Mouse (Mus musculus) embryo, embryonic 11 days (tissue): ENCODE data around the gene Mgmt.
A peak's percentile ranks its signal among the peaks of the same experiment; 100 is the strongest.

ENCODE experiments used
- DNase-seq: peaks from one replicate; pipeline ENCODE4 v3.0.0-alpha.2; 2015

Gene Mgmt

DNA sequence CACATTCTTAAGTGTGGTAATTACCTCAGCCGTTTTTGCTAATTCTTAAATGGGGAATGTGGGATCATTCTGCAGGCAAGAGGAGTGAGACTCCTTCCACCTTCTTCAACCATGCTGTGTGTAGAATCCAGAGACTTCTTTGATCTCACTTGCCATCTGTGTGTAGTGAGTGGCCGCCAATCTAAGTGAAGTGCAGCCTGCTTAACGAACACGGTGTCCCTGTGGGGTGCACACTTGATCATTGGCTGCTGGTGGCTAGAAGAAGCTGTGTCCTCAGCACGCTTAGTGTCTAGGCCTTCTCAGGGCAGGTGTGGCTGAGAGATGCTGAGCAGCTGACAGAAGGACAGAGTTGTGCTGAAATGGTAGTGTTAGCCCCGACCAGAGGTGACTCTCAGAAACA is 113.9 kb downstream of the Mgmt start:
- no peak for DNase-seq

DNA sequence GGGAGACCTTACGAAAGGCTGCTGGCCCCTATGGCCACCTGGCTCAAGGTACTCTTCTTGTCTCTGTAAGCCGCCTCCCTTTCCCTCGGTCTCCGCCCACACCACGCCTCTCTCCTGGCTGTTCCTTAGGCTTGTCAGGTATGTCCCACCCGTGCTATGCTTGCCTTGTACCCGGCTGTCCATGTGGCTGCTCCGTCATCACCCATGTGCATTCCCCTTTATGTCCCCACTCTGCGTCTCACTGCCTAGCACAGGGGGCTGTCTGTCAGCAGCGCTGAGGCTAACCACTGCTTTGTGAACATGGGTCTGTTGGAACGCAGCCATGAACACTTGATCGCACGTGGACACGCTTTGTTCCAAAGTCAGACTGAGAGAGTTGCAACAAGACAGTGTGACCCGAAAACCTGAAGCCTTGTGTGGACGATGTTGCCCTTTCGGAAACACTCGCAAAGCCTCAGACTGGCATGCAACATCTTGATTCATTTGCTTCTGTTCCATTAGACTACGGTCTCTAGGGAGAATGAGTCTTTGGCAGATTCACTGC is 115.4 kb downstream of the Mgmt start:
- no peak for DNase-seq

DNA sequence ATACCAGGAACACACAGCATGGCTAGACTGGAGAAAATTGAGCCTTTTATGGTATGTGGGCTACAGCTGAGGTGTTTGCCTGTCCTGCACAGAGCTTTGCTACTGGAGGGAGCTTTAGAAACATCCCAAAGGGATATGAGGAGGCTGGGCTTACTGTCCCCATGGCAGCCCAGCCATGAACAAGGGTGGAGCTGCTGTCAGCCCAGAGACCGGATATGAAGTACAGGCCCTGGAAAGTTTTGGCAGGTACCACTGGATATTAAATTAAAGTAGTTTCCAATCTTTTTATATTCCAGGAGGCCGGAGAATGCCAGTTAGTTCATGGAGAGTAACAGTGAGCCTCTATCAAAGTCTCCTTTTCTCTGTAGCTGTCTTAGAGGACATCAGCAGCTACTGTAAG is 116.0 kb downstream of the Mgmt start:
- DNase-seq: no peak

DNA sequence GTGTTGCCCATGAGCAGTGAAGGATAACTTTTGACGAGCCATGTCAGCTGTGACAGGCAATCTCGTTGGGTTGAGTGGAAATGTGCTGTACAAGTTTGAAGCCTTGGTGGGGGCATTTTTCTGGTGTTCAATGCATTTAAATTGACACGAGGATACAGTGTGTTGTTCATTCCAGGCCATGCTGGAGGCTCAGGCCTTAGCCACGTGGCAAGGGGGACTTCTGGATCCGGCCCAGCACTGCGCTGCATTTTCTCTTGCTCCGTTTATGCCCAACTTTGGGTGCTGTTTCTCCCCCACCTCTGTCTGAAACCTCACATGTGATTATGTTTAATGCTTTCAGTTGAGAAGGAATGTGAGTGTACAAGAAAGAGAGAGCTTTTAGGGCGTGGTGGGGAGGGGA is 118.3 kb downstream of the Mgmt start:
- DNase-seq: no peak

DNA sequence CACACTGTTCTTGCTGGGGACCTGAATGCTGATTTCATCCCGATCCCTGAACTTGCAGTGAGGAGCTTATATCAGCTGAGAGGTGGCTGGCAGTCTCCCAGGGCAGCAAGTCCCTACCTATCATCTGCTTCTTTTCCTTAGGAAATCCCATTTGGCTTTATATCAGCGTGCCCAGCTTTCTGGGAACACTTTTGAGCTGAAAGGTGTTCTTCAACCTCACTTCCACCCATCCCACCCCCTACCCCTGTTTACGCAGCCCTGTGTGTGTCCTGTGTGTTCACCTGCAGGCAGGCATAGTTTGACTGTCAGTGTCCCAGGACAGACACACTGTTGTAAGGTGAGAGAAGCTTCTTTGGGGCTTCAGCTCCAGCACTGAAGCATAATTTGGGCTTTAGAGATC is 119.0 kb downstream of the Mgmt start:
- no peak for DNase-seq

DNA sequence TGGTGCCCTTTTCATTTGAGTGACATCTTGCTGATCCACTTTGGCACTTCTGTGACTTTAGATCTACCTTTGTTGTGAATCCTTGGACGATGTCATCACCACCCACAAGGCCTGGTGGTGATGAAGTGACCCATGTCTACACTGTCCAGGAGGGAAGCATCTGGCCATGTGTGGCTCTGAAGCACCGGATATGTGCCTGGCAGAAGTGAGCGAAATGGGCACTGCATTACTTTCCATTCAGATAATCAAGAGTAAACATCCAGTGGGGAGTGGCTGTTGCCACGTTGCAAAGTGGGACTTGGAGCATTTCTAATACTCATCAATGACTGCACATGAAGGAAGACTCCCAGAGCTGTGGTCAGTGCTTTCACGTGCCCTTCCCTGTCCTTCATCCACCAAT is 124.2 kb downstream of the Mgmt start:
- DNase-seq: no peak

DNA sequence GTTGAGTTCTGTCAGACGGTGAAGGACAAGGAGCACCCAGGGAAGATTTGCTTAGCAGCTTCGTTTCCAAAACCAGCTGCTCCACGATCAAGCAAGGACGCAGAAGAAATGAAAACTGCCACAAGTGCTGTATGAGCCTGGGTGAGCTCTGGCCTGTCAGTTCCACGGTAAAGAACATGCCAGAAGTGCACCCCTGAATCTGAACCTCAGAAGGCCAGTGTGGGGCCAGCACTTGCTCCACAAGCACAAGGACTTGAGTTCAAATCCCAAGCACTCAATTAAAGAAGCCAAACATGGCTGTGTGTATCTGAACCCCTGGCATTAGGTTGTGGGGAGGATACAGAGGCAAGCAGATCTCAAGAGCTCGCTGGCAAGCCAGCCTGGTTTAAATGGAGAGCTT is 125.8 kb downstream of the Mgmt start:
- DNase-seq: no peak

DNA sequence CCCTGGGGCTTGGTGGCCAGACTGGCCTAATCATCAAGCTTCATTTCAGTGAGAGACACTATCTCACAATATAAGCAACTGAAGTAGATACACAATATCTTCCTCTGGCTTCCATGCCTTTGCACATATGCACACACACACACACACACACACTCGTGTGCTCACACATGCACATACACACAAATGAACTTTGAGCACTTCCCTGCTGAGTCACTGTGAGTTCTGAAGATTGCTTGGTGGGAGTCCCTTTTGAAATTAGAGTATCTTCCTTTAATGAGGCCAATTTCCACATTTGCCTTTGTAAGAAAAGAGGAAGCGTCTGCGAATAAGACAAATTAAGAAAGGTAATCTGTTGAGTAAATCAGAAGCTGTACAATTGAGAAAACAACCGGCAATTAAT is 136.4 kb downstream of the Mgmt start:
- DNase-seq: no peak

DNA sequence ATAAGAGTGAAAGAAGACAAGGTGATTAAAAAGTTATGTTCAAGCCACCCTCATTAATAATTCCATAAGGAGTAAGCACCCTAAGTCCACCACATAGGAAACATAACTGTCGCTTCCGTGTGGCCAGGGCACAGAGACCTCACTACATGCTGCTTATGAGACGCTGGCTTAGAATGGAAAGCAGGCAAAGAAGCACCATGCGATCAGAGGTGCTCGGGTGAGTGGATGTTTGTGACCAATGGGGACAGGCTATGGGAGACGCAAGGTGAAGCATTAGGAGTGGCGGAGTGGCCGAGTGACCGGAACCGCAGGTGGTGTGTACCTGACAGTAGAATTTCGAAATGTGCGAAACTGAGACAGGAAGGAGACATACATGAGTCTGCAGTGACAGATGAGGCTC is 138.8 kb downstream of the Mgmt start:
- no peak for DNase-seq

DNA sequence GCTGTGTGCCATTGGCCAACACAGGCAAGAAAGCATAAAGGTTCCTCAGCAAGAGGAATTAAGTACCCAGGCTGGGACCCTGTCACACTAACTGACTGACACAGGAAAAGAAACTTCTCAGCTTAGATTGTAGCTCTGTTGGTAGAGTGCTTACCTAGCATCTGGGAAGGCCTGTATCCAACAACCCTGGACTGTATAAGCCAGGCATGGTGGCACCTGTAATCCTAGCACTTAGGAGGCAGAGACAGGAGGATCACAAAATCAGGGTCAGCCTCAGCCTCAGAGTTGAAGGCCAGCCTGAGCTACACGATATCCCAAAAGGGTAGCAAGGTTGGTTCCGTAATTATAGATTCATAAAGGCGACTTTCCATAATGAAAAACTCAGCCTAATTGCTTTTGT is 140.6 kb downstream of the Mgmt start:
- DNase-seq: no peak

DNA sequence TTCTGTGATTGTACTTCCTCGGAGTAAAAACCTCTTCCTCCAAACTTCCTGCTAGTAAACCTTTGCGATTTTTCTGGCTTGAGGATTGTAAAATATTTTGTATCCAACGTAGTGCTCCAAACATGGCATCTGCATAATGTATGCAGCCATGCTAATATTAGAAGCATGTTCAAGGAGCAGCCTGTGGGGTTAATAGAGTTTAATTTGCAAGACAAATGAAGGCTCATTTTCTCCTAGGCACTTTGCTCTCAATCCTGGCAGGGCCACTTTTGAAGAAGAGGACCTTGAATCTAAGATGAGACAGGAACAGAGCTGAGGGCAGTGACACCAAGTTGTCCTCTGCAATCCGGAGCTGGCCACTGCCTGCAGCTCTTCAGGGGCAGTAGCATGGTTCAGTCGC is 141.5 kb downstream of the Mgmt start:
- DNase-seq: no peak

DNA sequence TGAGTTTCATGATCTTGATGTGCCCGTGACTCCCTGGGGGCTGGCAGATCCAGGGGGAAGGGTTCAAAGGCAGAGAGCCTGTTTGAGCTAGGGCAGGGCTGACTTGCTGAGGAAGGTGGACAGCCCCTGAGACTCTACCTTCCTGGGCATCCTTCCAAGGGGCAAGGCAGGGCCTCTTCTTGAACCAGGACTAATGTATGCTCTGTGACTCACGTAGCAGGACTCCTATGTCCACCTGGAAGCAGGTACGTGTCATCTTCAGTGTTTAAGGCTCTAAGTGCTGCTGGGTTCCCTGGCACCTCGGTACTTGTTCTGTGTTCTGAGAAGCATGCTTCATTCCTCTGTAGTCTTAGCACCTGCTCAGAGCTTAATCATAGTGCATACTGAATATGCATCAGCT is 143.1 kb downstream of the Mgmt start:
- no peak for DNase-seq

DNA sequence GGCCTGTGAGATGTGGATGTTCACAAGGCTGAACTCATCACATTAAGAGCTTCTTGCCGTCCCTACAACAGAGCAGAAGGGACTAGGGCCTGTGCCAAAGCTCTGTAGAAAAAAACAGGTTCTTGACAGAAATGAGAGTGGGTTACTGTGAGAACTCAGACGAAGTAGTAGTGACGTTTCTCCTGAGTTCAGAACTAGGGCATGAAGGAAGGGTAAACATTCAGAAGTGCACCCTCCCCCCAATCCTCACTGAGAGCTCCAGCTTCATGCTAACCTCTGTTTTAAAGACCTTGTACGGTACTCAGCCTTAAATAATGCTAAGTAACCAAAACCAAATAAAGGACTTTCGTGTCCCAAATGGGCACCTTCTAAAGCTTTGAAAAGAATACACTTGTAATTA is 143.5 kb downstream of the Mgmt start:
- no peak for DNase-seq

DNA sequence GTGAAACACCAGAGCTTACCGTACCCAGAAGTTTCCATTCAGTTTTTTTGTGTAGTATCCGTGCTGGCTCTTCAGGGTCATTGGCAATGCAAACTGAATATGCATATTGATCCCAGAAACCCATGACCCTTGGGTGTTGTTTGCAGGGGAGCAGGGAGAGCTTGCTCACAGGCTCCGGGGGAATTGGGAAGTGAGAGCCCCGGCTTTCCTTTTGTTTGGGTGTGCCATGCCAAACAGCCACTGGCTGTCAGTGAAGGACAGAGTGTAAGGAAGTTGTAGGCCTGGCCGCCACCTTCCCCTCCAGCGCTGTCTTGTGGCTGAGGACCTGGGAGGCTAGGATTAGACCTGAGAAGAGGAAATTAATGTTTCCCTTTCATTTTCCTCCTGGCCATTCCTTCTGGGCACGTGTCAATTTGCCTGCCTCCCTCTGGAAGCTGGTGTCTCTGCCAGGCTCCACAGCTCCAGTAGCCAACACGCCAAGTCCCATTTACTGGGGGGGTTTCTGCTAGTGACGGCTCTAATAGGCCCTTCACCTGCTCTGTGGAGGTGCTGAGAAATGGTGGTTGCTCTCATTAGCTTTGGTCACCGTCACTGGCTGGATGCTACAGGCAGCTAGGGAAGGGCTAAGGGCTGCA is 144.0 kb downstream of the Mgmt start:
- DNase-seq: no peak

DNA sequence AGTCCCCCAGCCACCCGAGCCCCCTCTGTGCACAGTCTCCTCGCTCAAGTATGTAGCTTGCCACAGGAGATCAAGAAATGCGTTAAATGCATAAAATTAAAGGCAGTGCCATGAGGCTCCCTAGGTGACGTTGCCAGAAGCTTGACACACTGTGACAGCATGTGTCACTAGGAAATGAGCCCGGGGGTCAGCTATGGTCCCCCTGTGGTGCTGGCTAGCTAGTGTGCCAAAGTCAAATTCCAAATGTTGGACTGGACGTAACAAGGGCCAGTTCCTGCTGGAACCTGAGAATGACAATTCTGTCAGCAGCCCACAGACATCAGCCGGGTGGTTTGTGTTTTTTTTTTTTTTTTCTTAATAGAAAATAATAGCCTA is 144.5 kb downstream of the Mgmt start:
- DNase-seq: no peak

DNA sequence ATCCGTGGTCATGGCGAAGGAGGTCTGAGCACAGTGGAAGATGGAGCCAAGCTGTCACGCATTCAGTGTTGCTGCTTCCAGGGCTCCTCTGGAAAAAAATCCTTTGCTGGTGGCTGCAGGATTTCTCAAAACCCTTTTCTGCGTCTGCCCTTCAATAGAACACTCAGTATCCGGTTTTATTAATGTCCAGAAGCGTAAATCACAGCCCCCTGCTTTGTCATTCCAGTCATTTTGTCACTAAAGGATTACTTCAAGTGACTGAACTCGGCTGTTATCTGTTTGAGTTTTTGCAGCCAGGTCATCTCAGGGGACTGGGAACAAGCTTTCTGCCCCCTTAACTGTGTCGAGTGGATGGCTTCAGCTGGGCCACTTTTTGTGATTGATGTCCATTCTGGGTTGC is 146.2 kb downstream of the Mgmt start:
- peak; percentile 35 for DNase-seq

DNA sequence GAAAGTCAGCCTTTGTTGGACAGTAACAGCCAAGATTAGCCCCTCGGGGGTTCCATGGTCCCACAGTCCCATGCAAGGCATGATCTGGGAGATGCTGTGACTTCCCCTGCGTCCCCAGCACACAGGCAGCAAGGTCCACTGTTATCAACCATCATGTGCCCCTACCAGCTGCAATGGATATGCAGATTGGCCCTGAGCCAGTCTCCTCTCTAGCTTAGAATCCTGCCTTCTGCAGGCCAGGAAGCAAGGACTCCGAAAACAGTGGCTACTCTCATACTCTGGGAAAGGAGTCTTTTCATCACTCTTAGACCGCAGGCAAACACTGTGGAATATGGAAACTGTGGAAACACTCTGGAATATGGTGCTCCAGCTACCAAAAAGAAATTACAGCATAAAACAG is 152.5 kb downstream of the Mgmt start:
- no peak for DNase-seq

DNA sequence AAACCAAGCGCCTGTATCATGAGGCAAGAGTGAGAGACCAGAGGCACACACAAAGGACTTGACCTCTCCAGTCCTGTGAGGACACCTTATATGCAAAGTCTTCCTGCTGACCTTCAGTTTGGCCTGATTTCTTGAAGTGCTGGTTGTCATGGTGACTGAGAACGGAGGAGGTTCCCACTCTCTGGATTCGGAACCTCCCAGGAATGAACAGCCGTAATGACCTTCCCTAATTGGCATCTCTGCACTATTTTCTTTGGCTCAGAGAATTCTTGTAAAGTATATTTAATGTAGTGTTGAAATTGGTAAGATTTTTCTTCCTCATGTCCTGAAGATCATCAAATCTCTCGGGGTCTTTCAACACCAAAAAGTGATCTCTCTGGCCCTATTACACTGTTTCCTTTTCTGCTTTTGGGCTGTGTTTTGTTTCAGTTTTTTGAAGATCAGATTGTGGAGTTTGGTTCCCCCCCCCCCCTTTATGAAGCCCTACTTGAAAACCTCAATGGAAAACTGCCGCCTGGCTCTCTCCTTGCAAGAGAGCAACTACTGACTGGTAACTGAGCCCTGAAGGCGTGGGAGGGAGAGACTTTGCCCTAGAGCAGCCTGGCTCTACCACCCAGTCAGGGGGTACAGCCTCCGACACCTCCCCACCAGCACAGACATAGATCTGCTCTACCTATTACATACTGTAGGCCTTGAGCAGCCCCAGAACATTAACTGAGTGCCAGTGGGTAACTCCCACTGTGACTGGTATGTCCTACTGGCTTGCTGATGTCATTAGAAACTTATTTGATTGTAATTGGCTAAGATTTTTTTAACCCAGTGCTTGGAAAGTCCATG is 153.9 kb downstream of the Mgmt start:
- peak; percentile 36 for DNase-seq

DNA sequence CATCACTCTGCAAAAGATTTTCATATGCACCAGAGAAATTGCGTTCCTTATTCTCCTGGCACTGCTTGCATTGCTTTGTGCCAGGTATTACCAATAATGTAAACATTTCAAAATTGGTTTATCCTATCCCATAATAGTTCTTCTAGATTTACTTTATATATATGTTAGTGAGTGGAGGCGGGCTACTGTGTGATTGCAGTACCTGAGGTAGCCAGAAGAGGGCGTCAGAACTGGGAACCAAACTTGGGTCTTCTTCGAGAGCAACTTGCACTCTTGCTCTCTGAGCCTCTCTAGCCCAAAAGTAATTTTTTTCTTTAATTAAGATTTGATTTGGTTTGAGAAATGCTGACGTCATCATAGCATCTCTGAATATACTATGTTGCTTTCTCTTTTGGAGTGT is 159.9 kb downstream of the Mgmt start:
- DNase-seq: no peak

DNA sequence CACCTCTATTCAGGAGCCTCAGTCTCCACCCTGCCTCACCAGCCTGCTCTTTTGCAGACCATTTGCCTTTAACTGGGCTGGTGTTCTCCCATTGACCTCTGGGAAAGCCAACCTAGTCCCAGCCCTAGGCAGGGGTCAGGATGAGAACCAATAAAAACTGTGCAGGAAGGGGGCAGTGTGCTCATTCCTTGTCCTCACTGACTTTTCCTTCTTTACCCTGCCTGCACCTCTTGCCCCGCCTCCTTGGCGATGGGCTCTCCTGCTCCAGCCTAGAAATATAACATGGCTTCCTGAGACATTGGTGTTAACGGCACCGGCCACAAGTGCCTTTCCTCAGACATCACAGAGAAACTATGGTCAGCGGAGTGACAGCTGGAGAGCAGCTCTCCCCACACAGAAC is 161.7 kb downstream of the Mgmt start:
- DNase-seq: no peak

DNA sequence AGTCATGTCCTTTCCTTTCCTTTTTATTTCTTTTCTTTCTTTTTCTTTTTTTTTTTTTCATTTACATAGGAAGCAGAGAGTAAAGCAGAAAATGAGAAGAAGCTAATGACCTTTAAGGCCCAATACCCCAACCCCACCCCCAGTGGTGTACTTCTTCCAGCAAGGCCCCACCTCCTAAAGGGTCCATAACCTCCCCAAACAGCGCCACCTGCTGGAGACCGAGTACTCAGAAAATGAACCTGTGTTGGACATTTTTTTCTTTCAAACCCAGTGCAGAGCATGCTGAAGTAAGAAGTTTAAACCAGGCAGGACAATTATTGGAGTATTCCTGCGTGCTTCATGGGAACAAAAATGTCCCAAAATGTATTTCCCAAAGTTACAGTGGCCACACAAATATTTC is 166.1 kb downstream of the Mgmt start:
- DNase-seq: peak; percentile 49

DNA sequence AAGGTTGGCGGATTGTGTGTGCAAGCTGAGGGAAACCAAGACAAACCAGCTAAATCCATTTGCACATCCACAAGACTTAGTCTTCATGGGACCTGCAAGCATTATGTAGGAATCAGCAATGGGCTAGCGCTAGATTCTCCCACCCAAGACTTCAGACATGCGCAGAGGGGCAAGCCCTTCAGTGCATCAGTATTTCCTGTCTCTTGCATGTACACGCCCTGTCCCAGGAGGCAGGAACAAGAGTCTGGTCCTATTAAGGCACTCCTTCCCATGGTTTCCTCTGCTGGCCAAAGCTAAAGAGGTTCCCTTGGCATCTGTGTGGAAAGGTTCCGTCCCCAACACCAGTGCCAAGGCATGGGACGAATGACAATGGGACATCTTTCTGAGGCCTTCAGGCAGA is 166.7 kb downstream of the Mgmt start:
- no peak for DNase-seq

DNA sequence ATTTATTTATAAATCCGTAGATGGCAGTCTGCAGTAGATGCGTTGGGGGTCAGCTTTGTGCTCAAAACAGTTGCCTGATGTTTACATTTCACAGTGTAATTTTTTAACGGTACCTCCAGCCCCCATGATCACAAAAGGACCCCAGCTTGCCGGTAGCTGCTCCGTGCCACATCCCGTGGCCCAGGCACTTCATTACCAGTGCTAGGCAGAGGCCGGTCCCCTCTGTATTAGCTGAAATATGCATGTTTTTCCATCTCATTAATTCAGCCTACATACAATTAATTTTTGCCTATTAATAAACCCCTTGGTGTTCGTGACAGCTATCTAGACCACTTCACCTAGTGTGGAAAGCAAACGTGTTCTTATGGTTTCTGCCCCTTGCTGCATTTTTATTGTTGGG is 169.8 kb downstream of the Mgmt start:
- DNase-seq: no peak

DNA sequence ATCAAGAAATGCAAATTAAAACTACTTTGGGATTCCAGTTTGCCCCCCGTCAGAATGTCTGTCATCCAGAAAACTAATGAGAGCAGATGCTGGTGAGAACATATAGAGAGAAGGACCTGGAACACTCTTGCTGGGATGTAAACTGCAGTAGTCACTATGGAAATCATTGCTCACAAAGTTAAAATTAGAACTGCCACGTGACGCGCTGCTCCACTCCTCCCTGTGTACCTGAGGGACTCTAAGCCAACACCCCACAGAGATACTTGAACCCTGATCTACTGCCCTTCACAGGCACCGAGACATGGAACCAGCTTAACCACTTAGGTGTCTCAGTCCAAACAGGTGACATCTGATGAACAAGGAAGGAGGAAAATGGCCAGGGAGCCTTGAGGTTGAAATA is 171.0 kb downstream of the Mgmt start:
- no peak for DNase-seq

DNA sequence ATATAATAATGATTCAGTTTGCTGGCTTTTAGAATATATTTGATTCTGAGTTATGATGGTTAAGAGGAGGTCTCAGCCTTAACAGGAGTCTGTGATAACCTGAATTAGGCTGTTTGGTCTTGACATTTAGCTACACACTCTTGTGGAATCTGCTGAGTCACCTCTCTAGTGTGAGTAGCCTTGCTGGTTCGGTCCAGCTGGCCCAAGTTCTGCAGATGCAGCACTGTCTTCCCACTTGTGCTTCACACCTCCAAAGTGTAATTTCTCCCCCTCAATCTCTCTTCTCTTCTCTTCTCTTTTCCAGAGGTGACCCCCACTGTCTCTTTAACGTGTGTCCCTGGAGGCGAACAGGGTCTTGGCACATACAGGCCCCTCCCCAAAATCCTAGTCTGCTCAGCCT is 171.8 kb downstream of the Mgmt start:
- no peak for DNase-seq
